ENCODE assay signal across 13 mouse cellular contexts in genomic region chr5:55505871-55506270, GRCm38 (mm10).
"Had no signal": no experiment of that assay in that cellular context is flagged by ENCODE, and none has a peak within 500 bp of the region (broad histone marks: within the 10 kb centered on the region; RNA-seq: fewer than 3 reads in every experiment).

No protein-coding gene starts in this region.

- H3K27ac ChIP-seq: layer of hippocampus, adult 2 months; limb, embryonic 13.5 days; liver, embryonic 14.5 days; midbrain, embryonic 12.5 days; neural tube, embryonic 12.5 days; stomach, embryonic 15.5 days had no signal

- H3K9ac ChIP-seq: limb, embryonic 13.5 days; liver, embryonic 14.5 days; midbrain, embryonic 12.5 days; neural tube, embryonic 12.5 days; stomach, embryonic 15.5 days had no signal

- H3K4me2 ChIP-seq: limb, embryonic 13.5 days; midbrain, embryonic 12.5 days; neural tube, embryonic 12.5 days; stomach, embryonic 15.5 days had no signal

- DNase-seq: kidney, postnatal 10 days; kidney, postnatal 4 days; left cerebral cortex, postnatal 4 days; lung, adult 18-20 months; right cerebral cortex, postnatal 14 days; thymus, adult 2 months; thymus, postnatal 25 days had no signal

- H3K9me3 ChIP-seq: limb, embryonic 13.5 days; midbrain, embryonic 12.5 days; neural tube, embryonic 12.5 days; stomach, embryonic 15.5 days had no signal

- H3K36me3 ChIP-seq: limb, embryonic 13.5 days; midbrain, embryonic 12.5 days; neural tube, embryonic 12.5 days; stomach, embryonic 15.5 days had no signal

- H3K4me1 ChIP-seq: limb, embryonic 13.5 days; midbrain, embryonic 12.5 days; neural tube, embryonic 12.5 days; stomach, embryonic 15.5 days had no signal

- H3K27me3 ChIP-seq: limb, embryonic 13.5 days; midbrain, embryonic 12.5 days; neural tube, embryonic 12.5 days; stomach, embryonic 15.5 days had no signal

- H3K4me3 ChIP-seq: layer of hippocampus, adult 2 months; limb, embryonic 13.5 days; midbrain, embryonic 12.5 days; neural tube, embryonic 12.5 days; stomach, embryonic 15.5 days had no signal
